Mouse (Mus musculus): Measurements from ENCODE around the gene Mark3. TPM values are rescaled to one million over a fixed set of nuclear protein-coding genes. Genes with fewer than 3 reads are reported as not detected.
A peak's percentile ranks its signal among the peaks of the same experiment; 100 is the strongest.

The Mark3 gene
- polyA plus RNA-seq, 1 experiment from 2014 or later = 49.4 TPM

- no peak overlapping the region for H3K27ac ChIP-seq (ENCODE audit: low read depth)
- H3K4me2 ChIP-seq (ENCODE audit: low read length) = no peak overlapping the region
- H3K27me3 ChIP-seq (replicated peaks; ENCODE audit: control insufficient read depth, insufficient read depth, low read length) = no peaks in the 10 kb centered on the region
- no peaks in the 10 kb centered on the region for H3K9me3 ChIP-seq (ENCODE audit: control insufficient read depth, low read length)
- H3K9ac ChIP-seq (ENCODE audit: low read length) = no peak overlapping the region
- 64% methylated on average over 11 of the region's 11 CpGs for WGBS
- peaks cover 5% of the 10 kb centered on the region for H3K4me1 ChIP-seq (replicated peaks; ENCODE audit: control insufficient read depth, insufficient read depth, low read length)
- DNase-seq (ENCODE audit: low spot score) (no peak), ATAC-seq (replicated peaks; ENCODE audit: low FRiP score, low TSS enrichment, low read depth) (no peak)
- no peaks in the 10 kb centered on the region for H3K36me3 ChIP-seq (ENCODE audit: control insufficient read depth, insufficient read depth, low read length)
- no peak overlapping the region for H3K4me3 ChIP-seq (ENCODE audit: low read depth, low read length)
Observed at GRCm38 (mm10) chr12:111568836-111569235, 5.5 kb upstream of the Mark3 start.

GRCm38 (mm10) chr12:111572406-111572805, 1.9 kb upstream of the Mark3 start:
- Histone ChIP-seq H3K27ac (ENCODE audit: low read depth) (no peak overlapping the region), H3K4me2 (ENCODE audit: low read length) (no peak overlapping the region), H3K36me3 (ENCODE audit: control insufficient read depth, insufficient read depth, low read length) (no peaks in the 10 kb centered on the region), H3K27me3 (replicated peaks; ENCODE audit: control insufficient read depth, insufficient read depth, low read length) (no peaks in the 10 kb centered on the region), H3K9ac (ENCODE audit: low read length) (no peak overlapping the region), H3K4me1 (replicated peaks; ENCODE audit: control insufficient read depth, insufficient read depth, low read length) (peaks cover 13% of the 10 kb centered on the region), H3K9me3 (ENCODE audit: control insufficient read depth, low read length) (no peaks in the 10 kb centered on the region), H3K4me3 (ENCODE audit: low read depth, low read length) (no peak overlapping the region)
- DNase-seq (ENCODE audit: low spot score) (no peak), ATAC-seq (replicated peaks; ENCODE audit: low FRiP score, low TSS enrichment, low read depth) (no peak)
- 66% methylated on average over 7 of the region's 7 CpGs for WGBS

- no peaks in the 10 kb centered on the region for H3K36me3 ChIP-seq (ENCODE audit: control insufficient read depth, insufficient read depth, low read length)
- H3K27me3 ChIP-seq (replicated peaks; ENCODE audit: control insufficient read depth, insufficient read depth, low read length) = no peaks in the 10 kb centered on the region
- 32% methylated on average over 6 of the region's 6 CpGs for WGBS
- no peak for DNase-seq (ENCODE audit: low spot score)
- H3K4me3 ChIP-seq (ENCODE audit: low read depth, low read length) = peak overlapping the region; percentile 75
- ATAC-seq (replicated peaks; ENCODE audit: low FRiP score, low TSS enrichment, low read depth) = no peak
- 0 out of 2 replicates have a peak overlapping the region, but pooled peaks have one; percentile 47 for H3K27ac ChIP-seq (ENCODE audit: low read depth)
- peaks cover 13% of the 10 kb centered on the region for H3K4me1 ChIP-seq (replicated peaks; ENCODE audit: control insufficient read depth, insufficient read depth, low read length)
- H3K9me3 ChIP-seq (ENCODE audit: control insufficient read depth, low read length) = no peaks in the 10 kb centered on the region
- H3K4me2 ChIP-seq (ENCODE audit: low read length) = peak overlapping the region; percentile 69
- peak overlapping the region; percentile 31 for H3K9ac ChIP-seq (ENCODE audit: low read length)
Observed at GRCm38 (mm10) chr12:111573315-111573714, 1.0 kb upstream of the Mark3 start.

GRCm38 (mm10) chr12:111574887-111575838, 840 bp downstream of the Mark3 start:
- ATAC-seq (replicated peaks; ENCODE audit: low FRiP score, low TSS enrichment, low read depth) (peak; percentile 62), DNase-seq (ENCODE audit: low spot score) (peak; percentile 76)
- Histone ChIP-seq H3K9ac (ENCODE audit: low read length) (peak overlapping the region; percentile 82), H3K4me2 (ENCODE audit: low read length) (peak overlapping the region; percentile 90), H3K27me3 (replicated peaks; ENCODE audit: control insufficient read depth, insufficient read depth, low read length) (no peaks in the 10 kb centered on the region), H3K4me3 (ENCODE audit: low read depth, low read length) (peak overlapping the region; percentile 75), H3K4me1 (replicated peaks; ENCODE audit: control insufficient read depth, insufficient read depth, low read length) (peaks cover 13% of the 10 kb centered on the region), H3K27ac (ENCODE audit: low read depth) (peak overlapping the region; percentile 81), H3K36me3 (ENCODE audit: control insufficient read depth, insufficient read depth, low read length) (no peaks in the 10 kb centered on the region), H3K9me3 (ENCODE audit: control insufficient read depth, low read length) (no peaks in the 10 kb centered on the region)
- WGBS = under 1% methylated on average over 58 of the region's 58 CpGs

GRCm38 (mm10) chr12:111583058-111583457, 8.7 kb downstream of the Mark3 start:
- no peak for ATAC-seq (replicated peaks; ENCODE audit: low FRiP score, low TSS enrichment, low read depth)
- Histone ChIP-seq H3K4me3 (ENCODE audit: low read depth, low read length) (no peak overlapping the region), H3K9me3 (ENCODE audit: control insufficient read depth, low read length) (no peaks in the 10 kb centered on the region), H3K4me2 (ENCODE audit: low read length) (no peak overlapping the region), H3K36me3 (ENCODE audit: control insufficient read depth, insufficient read depth, low read length) (no peaks in the 10 kb centered on the region), H3K4me1 (replicated peaks; ENCODE audit: control insufficient read depth, insufficient read depth, low read length) (no peaks in the 10 kb centered on the region), H3K9ac (ENCODE audit: low read length) (no peak overlapping the region), H3K27ac (ENCODE audit: low read depth) (no peak overlapping the region), H3K27me3 (replicated peaks; ENCODE audit: control insufficient read depth, insufficient read depth, low read length) (no peaks in the 10 kb centered on the region)
- 91% methylated on average over 1 of the region's 1 CpGs for WGBS
- no peak for DNase-seq (ENCODE audit: low spot score)

GRCm38 (mm10) chr12:111584401-111584800, 10.1 kb downstream of the Mark3 start:
- no peak overlapping the region for H3K4me3 ChIP-seq (ENCODE audit: low read depth, low read length)
- DNase-seq (ENCODE audit: low spot score) (no peak), ATAC-seq (replicated peaks; ENCODE audit: low FRiP score, low TSS enrichment, low read depth) (no peak)
- H3K9ac ChIP-seq (ENCODE audit: low read length) = no peak overlapping the region
- no peaks in the 10 kb centered on the region for H3K9me3 ChIP-seq (ENCODE audit: control insufficient read depth, low read length)
- no peak overlapping the region for H3K4me2 ChIP-seq (ENCODE audit: low read length)
- H3K27ac ChIP-seq (ENCODE audit: low read depth) = no peak overlapping the region
- H3K36me3 ChIP-seq (ENCODE audit: control insufficient read depth, insufficient read depth, low read length) = no peaks in the 10 kb centered on the region
- WGBS = 75% methylated on average over 1 of the region's 1 CpGs
- no peaks in the 10 kb centered on the region for H3K4me1 ChIP-seq (replicated peaks; ENCODE audit: control insufficient read depth, insufficient read depth, low read length)
- H3K27me3 ChIP-seq (replicated peaks; ENCODE audit: control insufficient read depth, insufficient read depth, low read length) = no peaks in the 10 kb centered on the region

GRCm38 (mm10) chr12:111587252-111587651, 12.9 kb downstream of the Mark3 start:
- Histone ChIP-seq H3K9me3 (ENCODE audit: control insufficient read depth, low read length) (no peaks in the 10 kb centered on the region), H3K4me3 (ENCODE audit: low read depth, low read length) (no peak overlapping the region), H3K4me2 (ENCODE audit: low read length) (no peak overlapping the region), H3K36me3 (ENCODE audit: control insufficient read depth, insufficient read depth, low read length) (no peaks in the 10 kb centered on the region), H3K4me1 (replicated peaks; ENCODE audit: control insufficient read depth, insufficient read depth, low read length) (no peaks in the 10 kb centered on the region), H3K9ac (ENCODE audit: low read length) (no peak overlapping the region), H3K27me3 (replicated peaks; ENCODE audit: control insufficient read depth, insufficient read depth, low read length) (no peaks in the 10 kb centered on the region), H3K27ac (ENCODE audit: low read depth) (no peak overlapping the region)
- DNase-seq (ENCODE audit: low spot score) (no peak), ATAC-seq (replicated peaks; ENCODE audit: low FRiP score, low TSS enrichment, low read depth) (peak; percentile 66)
- 73% methylated on average over 12 of the region's 12 CpGs for WGBS

- Histone ChIP-seq H3K9me3 (ENCODE audit: control insufficient read depth, low read length) (no peaks in the 10 kb centered on the region), H3K4me3 (ENCODE audit: low read depth, low read length) (no peak overlapping the region), H3K36me3 (ENCODE audit: control insufficient read depth, insufficient read depth, low read length) (peaks cover 41% of the 10 kb centered on the region), H3K4me1 (replicated peaks; ENCODE audit: control insufficient read depth, insufficient read depth, low read length) (no peaks in the 10 kb centered on the region), H3K9ac (ENCODE audit: low read length) (no peak overlapping the region), H3K4me2 (ENCODE audit: low read length) (no peak overlapping the region), H3K27ac (ENCODE audit: low read depth) (no peak overlapping the region), H3K27me3 (replicated peaks; ENCODE audit: control insufficient read depth, insufficient read depth, low read length) (no peaks in the 10 kb centered on the region)
- ATAC-seq (replicated peaks; ENCODE audit: low FRiP score, low TSS enrichment, low read depth) (no peak), DNase-seq (ENCODE audit: low spot score) (no peak)
- 83% methylated on average over 14 of the region's 14 CpGs for WGBS
Observed at GRCm38 (mm10) chr12:111592407-111593021, 18.2 kb downstream of the Mark3 start.

All from intestine, embryonic 14.5 days (tissue).